In the genomic region with DNA sequence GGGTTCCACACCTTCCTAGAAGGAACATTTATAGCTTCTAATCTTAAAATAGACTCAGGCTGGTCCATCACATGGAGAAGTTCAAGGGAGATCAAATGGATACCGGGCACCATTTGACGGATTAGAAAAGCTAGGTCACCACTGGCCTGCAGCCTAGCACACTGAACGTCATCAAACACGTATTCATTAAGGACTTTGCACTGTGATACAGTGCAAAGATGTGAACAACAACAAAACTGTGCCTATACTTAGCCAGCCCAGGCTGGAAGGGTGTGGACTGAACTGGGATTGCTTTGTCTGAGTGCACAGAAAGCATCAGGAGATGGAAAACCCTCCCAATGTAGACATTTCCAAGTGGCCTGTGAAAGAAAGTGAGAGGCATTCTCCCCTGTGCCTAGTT, we compare ENCODE assay signal across 8 mouse cellular contexts. TPM values are rescaled to one million over a fixed set of nuclear protein-coding genes. Genes with fewer than 3 reads are reported as not detected.
DNase-seq lines count a peak whose midpoint lies in the region; ATAC-seq and TF ChIP-seq lines count a peak whose summit lies in the region.

No protein-coding gene starts in this region.

- peak; percentile 84 for DNase-seq in gastrocnemius, adult 2 months
- no peak for DNase-seq in gastrocnemius, postnatal 4 days (ENCODE audit: low spot score in 2 of 2)
- no peak for DNase-seq in forebrain, embryonic 14.5 days (ENCODE audit: low spot score)
- DNase-seq in liver, embryonic 14.5 days (ENCODE audit: low read depth in 3 of 3, low spot score in 3 of 3), result no peak
- no peak for DNase-seq in spleen, postnatal 36 days (ENCODE audit: low spot score in 2 of 2)
- DNase-seq in right cerebral cortex, postnatal 10 days (ENCODE audit: low spot score in 2 of 2), result no peak

- intact Hi-C loops in gastrocnemius, adult 2 months (cut with DNase I), result loop anchor here (2.0 to 5.0 kb wide), 2 partner anchors 39 to 157 kb away; a partner anchor contains a TSS

- no peaks in the 10 kb centered on the region for H3K36me3 ChIP-seq in E14TG2a.4 (ENCODE audit: insufficient read depth, low read length)
- peaks cover 5% of the 10 kb centered on the region; the same call in 1 of the 2 replicates for H3K36me3 ChIP-seq in forebrain, embryonic 14.5 days (ENCODE audit: control insufficient read depth, insufficient read depth, low read length)
- H3K36me3 ChIP-seq in liver, embryonic 14.5 days (replicated peaks; ENCODE audit: control insufficient read depth, insufficient read depth, low read depth), result no peaks in the 10 kb centered on the region

- H3K4me3 ChIP-seq in gastrocnemius, adult 2 months, result peak overlapping the region; percentile 72
- peak overlapping the region; percentile 74; the same call in 1 of the 2 replicates for H3K4me3 ChIP-seq in E14TG2a.4 (replicated peaks; ENCODE audit: low read length)
- H3K4me3 ChIP-seq in forebrain, embryonic 14.5 days (ENCODE audit: low read depth, low read length), result peak overlapping the region; percentile 39
- H3K4me3 ChIP-seq in liver, embryonic 14.5 days (ENCODE audit: insufficient read depth in 1 of 2, low read depth in 2 of 2, low read length in 2 of 2), result peak overlapping the region in 1 of 2 experiments; percentile 56; a peak in 1 of 4 replicates

- H3K9ac ChIP-seq in forebrain, embryonic 14.5 days (ENCODE audit: low read length), result peak overlapping the region; percentile 77
- H3K9ac ChIP-seq in liver, embryonic 14.5 days (replicated peaks), result no peak overlapping the region

- WGBS in forebrain, embryonic 14.5 days, result 78% methylated on average over 4 of the region's 4 CpGs
- 77% methylated on average over 4 of the region's 4 CpGs for WGBS in liver, embryonic 14.5 days (ENCODE audit: insufficient replicate concordance)

- H3K4me1 ChIP-seq in E14TG2a.4 (replicated peaks; ENCODE audit: low read depth, low read length), result peaks cover 21% of the 10 kb centered on the region
- H3K4me1 ChIP-seq in forebrain, embryonic 14.5 days (ENCODE audit: control insufficient read depth, insufficient read depth, low read length), result peaks cover 8% of the 10 kb centered on the region
- peaks cover 0 to 10% of the 10 kb centered on the region in 2 experiments; a peak in 3 of 4 replicates for H3K4me1 ChIP-seq in liver, embryonic 14.5 days (replicated peaks; ENCODE audit: control insufficient read depth in 2 of 2, insufficient read depth in 2 of 2, low read length in 1 of 2)

- ATAC-seq in forebrain, embryonic 14.5 days, result no peak; the same call in 1 of the 2 replicates
- ATAC-seq in liver, embryonic 14.5 days (ENCODE audit: insufficient read depth), result no peak
- ATAC-seq in granulocyte monocyte progenitor cell, adult 5-6 weeks (replicated peaks; ENCODE audit: poor library complexity, severe bottlenecking), result no peak

- no peak for TF ChIP-seq CTCF in gastrocnemius, adult 2 months (IDR thresholded peaks at IDR 0.05)
- no peak for TF ChIP-seq CTCF in E14TG2a.4 (conservative IDR thresholded peaks at IDR 0.05; ENCODE audit: low read length)
- TF ChIP-seq CTCF in liver, embryonic 14.5 days (IDR thresholded peaks at IDR 0.05; ENCODE audit: low read depth), result no peak

- TF ChIP-seq EP300 in liver, embryonic 14.5 days (IDR thresholded peaks at IDR 0.05; ENCODE audit: low read depth), result no peak

- peak overlapping the region; percentile 99 for H3K27ac ChIP-seq in gastrocnemius, adult 2 months
- peak overlapping the region; percentile 97 for H3K27ac ChIP-seq in forebrain, embryonic 14.5 days (ENCODE audit: low read depth, low read length)
- H3K27ac ChIP-seq in liver, embryonic 14.5 days, result no peak overlapping the region

- H3K4me2 ChIP-seq in forebrain, embryonic 14.5 days (ENCODE audit: low read length), result peak overlapping the region; percentile 75
- peak overlapping the region; percentile 74; the same call in 1 of the 2 replicates for H3K4me2 ChIP-seq in liver, embryonic 14.5 days (ENCODE audit: low read depth)

- H3K27me3 ChIP-seq in E14TG2a.4 (ENCODE audit: insufficient read depth, low read length), result peaks cover 4% of the 10 kb centered on the region; the same call in 1 of the 2 replicates
- no peaks in the 10 kb centered on the region; the same call in 1 of the 2 replicates for H3K27me3 ChIP-seq in forebrain, embryonic 14.5 days (replicated peaks; ENCODE audit: control insufficient read depth, insufficient read depth, low read length)
- H3K27me3 ChIP-seq in liver, embryonic 14.5 days (ENCODE audit: control insufficient read depth, insufficient read depth, low read length), result no peaks in the 10 kb centered on the region

- H3K9me3 ChIP-seq in E14TG2a.4 (ENCODE audit: low read length), result no peaks in the 10 kb centered on the region
- no peaks in the 10 kb centered on the region for H3K9me3 ChIP-seq in forebrain, embryonic 14.5 days (replicated peaks; ENCODE audit: control insufficient read depth, low read length)
- no peaks in the 10 kb centered on the region for H3K9me3 ChIP-seq in liver, embryonic 14.5 days (ENCODE audit: control insufficient read depth, low read length)

RNA-seq across cellular contexts. Expression of a gene that starts 0.8 kb away (rescaled TPM):
- total RNA-seq in gastrocnemius, adult 2 months (2021), result 10 to 100 TPM; 17.1 to 20.2 TPM
- total RNA-seq in gastrocnemius, postnatal 4 days (2021), result 10 to 100 TPM; 15.8 to 20.1 TPM
- polyA plus RNA-seq in forebrain, embryonic 14.5 days (2014; fragmentation: Nextera tagmentation; extraction: Ambion mirVana), result 10.7 and 10.9 TPM in 2 replicates
- 2.8 and 3.0 TPM in 2 replicates for polyA plus RNA-seq in liver, embryonic 14.5 days (2012; rRNA removed)
- polyA plus RNA-seq in liver, embryonic 14.5 days (2014; fragmentation: Nextera tagmentation; extraction: Ambion mirVana), result 1.3 and 1.7 TPM in 2 replicates
- 11.3 and 12.5 TPM in 2 replicates for total RNA-seq in granulocyte monocyte progenitor cell, adult 5-6 weeks (2014; fragmentation: Nextera tagmentation)
- 5.4 and 7.3 TPM in 2 replicates for total RNA-seq in granulocyte monocyte progenitor cell, adult 5-6 weeks (2017)

RNA-seq across cellular contexts. Expression of a gene that starts 16.4 kb away (rescaled TPM):
- 10 to 100 TPM; 48.3 to 53.7 TPM for total RNA-seq in gastrocnemius, adult 2 months (2021)
- 10 to 100 TPM; 29.7 to 33.3 TPM for total RNA-seq in gastrocnemius, postnatal 4 days (2021)
- 152 and 161 TPM in 2 replicates for polyA plus RNA-seq in forebrain, embryonic 14.5 days (2014; fragmentation: Nextera tagmentation; extraction: Ambion mirVana)
- 0.75 and 1.0 TPM in 2 replicates for polyA plus RNA-seq in liver, embryonic 14.5 days (2012; rRNA removed)
- polyA plus RNA-seq in liver, embryonic 14.5 days (2014; fragmentation: Nextera tagmentation; extraction: Ambion mirVana), result 0.77 and 0.81 TPM in 2 replicates
- not detected in 2 replicates for total RNA-seq in granulocyte monocyte progenitor cell, adult 5-6 weeks (2014; fragmentation: Nextera tagmentation)
- not detected in 2 replicates for total RNA-seq in granulocyte monocyte progenitor cell, adult 5-6 weeks (2017)

RNA-seq across cellular contexts. Expression of a gene that starts 18.8 kb away (rescaled TPM):
- total RNA-seq in gastrocnemius, adult 2 months (2021), result 10 to 100 TPM; 13.9 to 22.2 TPM
- 10 to 100 TPM; 57.3 to 67.1 TPM for total RNA-seq in gastrocnemius, postnatal 4 days (2021)
- polyA plus RNA-seq in forebrain, embryonic 14.5 days (2014; fragmentation: Nextera tagmentation; extraction: Ambion mirVana), result 4.0 and 5.3 TPM in 2 replicates
- 11.3 and 12.0 TPM in 2 replicates for polyA plus RNA-seq in liver, embryonic 14.5 days (2012; rRNA removed)
- polyA plus RNA-seq in liver, embryonic 14.5 days (2014; fragmentation: Nextera tagmentation; extraction: Ambion mirVana), result 16.3 and 20.0 TPM in 2 replicates
- not detected in 2 replicates for total RNA-seq in granulocyte monocyte progenitor cell, adult 5-6 weeks (2014; fragmentation: Nextera tagmentation)
- not detected in 2 replicates for total RNA-seq in granulocyte monocyte progenitor cell, adult 5-6 weeks (2017)

RNA-seq across cellular contexts. Expression of a gene that starts 35.6 kb away (rescaled TPM):
- not detected for total RNA-seq in gastrocnemius, adult 2 months (2021)
- total RNA-seq in gastrocnemius, postnatal 4 days (2021), result not detected
- not detected in 2 replicates for polyA plus RNA-seq in forebrain, embryonic 14.5 days (2014; fragmentation: Nextera tagmentation; extraction: Ambion mirVana)
- polyA plus RNA-seq in liver, embryonic 14.5 days (2012; rRNA removed), result not detected in 2 replicates
- polyA plus RNA-seq in liver, embryonic 14.5 days (2014; fragmentation: Nextera tagmentation; extraction: Ambion mirVana), result not detected in 2 replicates
- not detected in 2 replicates for total RNA-seq in granulocyte monocyte progenitor cell, adult 5-6 weeks (2014; fragmentation: Nextera tagmentation)
- not detected in 2 replicates for total RNA-seq in granulocyte monocyte progenitor cell, adult 5-6 weeks (2017)

RNA-seq across cellular contexts. Expression of a gene that starts 39.9 kb away (rescaled TPM):
- total RNA-seq in gastrocnemius, adult 2 months (2021), result 10 to 100 TPM; 27.8 to 33.5 TPM
- 10 to 100 TPM; 29.1 to 31.9 TPM for total RNA-seq in gastrocnemius, postnatal 4 days (2021)
- 27.3 and 34.3 TPM in 2 replicates for polyA plus RNA-seq in forebrain, embryonic 14.5 days (2014; fragmentation: Nextera tagmentation; extraction: Ambion mirVana)
- polyA plus RNA-seq in liver, embryonic 14.5 days (2012; rRNA removed), result 7.1 and 7.3 TPM in 2 replicates
- 6.3 and 6.5 TPM in 2 replicates for polyA plus RNA-seq in liver, embryonic 14.5 days (2014; fragmentation: Nextera tagmentation; extraction: Ambion mirVana)
- 15.2 and 18.8 TPM in 2 replicates for total RNA-seq in granulocyte monocyte progenitor cell, adult 5-6 weeks (2014; fragmentation: Nextera tagmentation)
- total RNA-seq in granulocyte monocyte progenitor cell, adult 5-6 weeks (2017), result 10.6 and 12.0 TPM in 2 replicates

Comparison
In these comparisons a context has a peak if more than half of its experiments do, and no peak if none do; other contexts are left out.
1. RNA of a gene that starts 16.4 kb away (total RNA-seq): 48.3 to 53.7 TPM in gastrocnemius, adult 2 months and 29.7 to 33.3 TPM in gastrocnemius, postnatal 4 days; not detected in granulocyte monocyte progenitor cell, adult 5-6 weeks; every median in the first group is over 10 times any median in the second.
2. RNA of a gene that starts 18.8 kb away (total RNA-seq): 57.3 to 67.1 TPM in gastrocnemius, postnatal 4 days and 13.9 to 22.2 TPM in gastrocnemius, adult 2 months; not detected in granulocyte monocyte progenitor cell, adult 5-6 weeks; every median in the first group is over 10 times any median in the second.